Mouse (Mus musculus) intestine, embryonic 16.5 days (tissue): ENCODE results near the gene Ak5. TPM values are rescaled to one million over a fixed set of nuclear protein-coding genes. Genes with fewer than 3 reads are reported as not detected.

ENCODE experiments used
- ATAC-seq: fragments of 200-750 bp; cut with Nextera tagmentation; 2 replicates; pipeline ENCODE4 v1.8.0; 2017; ENCODE audit warnings: moderate TSS enrichment, moderate library complexity
- H3K27ac ChIP-seq: fragments of 300-500 bp; sonication (generic); 2 replicates; pipeline ENCODE4 v1.5.1; 2014; ENCODE audit warnings: mild to moderate bottlenecking, low read length
- H3K27me3 ChIP-seq: fragments of 300-500 bp; sonication (generic); replicated peaks from 2 replicates; pipeline ENCODE4 v1.6.1; 2014; ENCODE audit warnings: low read length, control low read depth, mixed read lengths; ENCODE audit not compliant: control insufficient read depth, insufficient read depth
- H3K36me3 ChIP-seq: fragments of 300-500 bp; sonication (generic); 2 replicates; pipeline ENCODE4 v1.6.1; 2014; ENCODE audit warnings: low read length, control low read depth; ENCODE audit not compliant: control insufficient read depth, insufficient read depth
- H3K4me1 ChIP-seq: fragments of 300-500 bp; sonication (generic); 2 replicates; pipeline ENCODE4 v1.6.1; 2014; ENCODE audit warnings: low read length, control low read depth, mixed read lengths; ENCODE audit not compliant: control insufficient read depth, insufficient read depth
- H3K4me2 ChIP-seq: fragments of 300-500 bp; sonication (generic); 2 replicates; pipeline ENCODE4 v1.6.1; 2014; ENCODE audit warnings: low read depth, low read length, control low read depth
- H3K4me3 ChIP-seq: fragments of 300-500 bp; sonication (generic); 2 replicates; pipeline ENCODE4 v1.5.1; 2014; ENCODE audit warnings: mild to moderate bottlenecking, low read length
- H3K9ac ChIP-seq: fragments of 300-500 bp; sonication (generic); 2 replicates; pipeline ENCODE4 v1.6.1; 2014; ENCODE audit warnings: low read depth, low read length
- H3K9me3 ChIP-seq: fragments of 300-500 bp; sonication (generic); 2 replicates; pipeline ENCODE4 v1.6.1; 2016; ENCODE audit warnings: low read length, control low read depth; ENCODE audit not compliant: control insufficient read depth
- WGBS: fragments of 180-500 bp; shearing (Covaris S2); extraction: QIAGEN DNeasy Blood & Tissue Kit; methylation state at CpG from one replicate; pipeline ENCODE4 v1.1.7; 2014; 5-methylcytosine and 5-hydroxymethylcytosine counted together
- polyA plus RNA-seq: library from polyadenylated mRNA; unstranded; fragments of >200 nt; fragmentation: Nextera tagmentation; extraction: Ambion mirVana; gene quantifications from 2 replicates; pipeline ENCODE4 v1.2.1, GENCODE M21; 2015

Ak5 gene
- polyA plus RNA-seq, 1 experiment from 2014 or later: 0.99 TPM

DNA sequence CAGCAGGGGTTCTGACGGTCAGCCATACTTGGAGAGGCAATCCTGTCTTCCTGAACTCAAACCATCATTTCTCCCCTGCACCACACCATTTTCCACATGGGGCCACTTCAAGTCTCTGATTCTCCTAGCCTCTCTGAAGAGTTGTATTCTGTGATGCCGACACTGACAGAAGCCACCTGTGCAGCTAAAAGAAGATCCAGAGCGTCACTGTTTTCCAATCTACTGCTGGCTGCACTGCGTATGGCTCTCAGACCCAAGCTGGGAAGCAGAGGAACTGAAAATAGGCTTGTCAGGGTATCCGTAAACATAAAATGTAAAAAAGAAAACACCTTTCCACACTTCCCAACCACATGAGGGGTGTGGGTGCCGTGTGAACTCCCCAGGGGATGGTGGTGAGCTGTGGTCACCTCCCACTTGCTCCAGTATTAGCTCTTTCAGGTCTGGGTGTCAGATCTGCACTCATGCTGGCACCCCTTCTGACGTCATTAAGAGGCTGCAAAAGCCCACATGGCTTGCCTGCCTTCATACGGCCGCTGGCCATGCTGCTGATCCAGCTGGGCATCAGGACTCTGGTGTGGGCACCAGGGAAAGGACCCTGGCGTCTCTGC is 88.1 kb downstream of the Ak5 start:
- Histone ChIP-seq H3K9me3 (no peaks in the 10 kb centered on the region), H3K36me3 (no peaks in the 10 kb centered on the region), H3K27me3 (no peaks in the 10 kb centered on the region), H3K4me3 (no peak overlapping the region), H3K4me2 (no peak overlapping the region), H3K27ac (no peak overlapping the region), H3K4me1 (no peaks in the 10 kb centered on the region), H3K9ac (no peak overlapping the region)
- ATAC-seq: no peak
- 64% methylated on average over 10 of the region's 10 CpGs for WGBS

DNA sequence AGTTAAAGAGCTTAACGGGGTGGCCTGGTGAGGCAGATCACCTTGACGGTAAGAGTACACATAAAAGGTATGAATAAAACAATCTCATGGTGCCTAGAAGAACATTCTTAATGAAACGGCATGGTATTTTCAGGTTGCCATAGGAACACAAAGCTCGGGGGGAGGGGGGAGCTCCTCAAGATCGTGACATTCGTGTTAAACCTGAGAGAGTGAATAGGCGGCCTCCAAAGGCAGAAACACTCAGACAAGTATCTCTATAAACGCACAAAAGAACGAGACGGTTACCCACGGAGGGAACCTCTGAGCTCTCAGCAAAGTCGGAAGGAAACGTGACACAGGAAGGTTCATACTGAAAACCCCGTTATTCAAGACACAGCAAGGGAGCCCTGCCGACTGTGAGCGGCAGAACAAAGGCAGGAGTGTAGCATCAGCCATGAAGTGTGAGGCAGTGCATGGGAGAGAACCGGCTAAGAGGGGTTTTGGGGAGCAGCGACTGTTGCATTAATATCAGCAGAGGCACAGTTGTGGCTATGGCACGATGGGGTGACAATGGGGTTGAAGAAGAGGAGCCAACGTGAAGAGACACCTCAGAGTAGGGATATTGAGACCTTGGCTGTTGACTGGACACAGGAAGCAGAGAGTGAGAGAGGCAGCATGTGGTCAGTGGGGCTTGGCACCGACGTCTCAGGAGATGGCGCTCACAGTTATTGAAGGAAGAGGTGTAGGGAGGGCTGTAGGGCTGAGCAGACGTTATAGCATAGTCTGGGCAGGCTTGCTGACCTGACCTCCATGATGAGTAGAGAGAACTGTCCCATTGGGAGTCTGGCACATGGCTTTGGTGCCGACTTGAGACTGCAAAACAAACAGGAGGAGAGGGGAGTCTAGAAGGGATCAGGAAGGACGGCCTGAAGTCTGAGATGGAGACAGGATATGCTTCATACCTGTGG is 89.6 kb downstream of the Ak5 start:
- no peaks in the 10 kb centered on the region for H3K36me3 ChIP-seq
- no peaks in the 10 kb centered on the region for H3K9me3 ChIP-seq
- no peak overlapping the region for H3K4me3 ChIP-seq
- no peaks in the 10 kb centered on the region for H3K27me3 ChIP-seq
- H3K4me2 ChIP-seq: no peak overlapping the region
- 74% methylated on average over 26 of the region's 26 CpGs for WGBS
- no peak overlapping the region for H3K9ac ChIP-seq
- no peaks in the 10 kb centered on the region for H3K4me1 ChIP-seq
- ATAC-seq: no peak
- no peak overlapping the region for H3K27ac ChIP-seq

DNA sequence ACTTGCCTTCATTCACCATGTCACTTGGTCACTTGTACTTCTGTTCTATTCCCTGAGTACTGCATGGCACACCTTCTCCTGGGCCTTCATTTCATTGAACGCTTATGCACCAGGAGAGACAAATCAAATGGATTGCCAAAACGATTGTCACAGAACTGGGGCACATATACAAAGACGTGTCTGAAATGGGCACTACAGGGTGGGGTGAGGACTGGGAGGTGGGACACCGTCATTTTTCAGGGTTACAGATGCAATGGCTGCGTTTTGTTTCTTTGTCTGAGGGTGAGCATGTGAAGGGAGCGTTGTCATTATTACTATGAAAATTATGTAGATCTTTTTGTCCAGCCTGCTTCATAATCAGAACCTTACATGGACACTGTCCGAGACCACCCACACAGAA is 90.4 kb downstream of the Ak5 start:
- no peak overlapping the region for H3K4me2 ChIP-seq
- H3K36me3 ChIP-seq: no peaks in the 10 kb centered on the region
- no peaks in the 10 kb centered on the region for H3K4me1 ChIP-seq
- WGBS: 87% methylated on average over 7 of the region's 7 CpGs
- ATAC-seq: no peak
- no peaks in the 10 kb centered on the region for H3K27me3 ChIP-seq
- H3K27ac ChIP-seq: no peak overlapping the region
- H3K4me3 ChIP-seq: no peak overlapping the region
- H3K9me3 ChIP-seq: no peaks in the 10 kb centered on the region
- H3K9ac ChIP-seq: no peak overlapping the region

DNA sequence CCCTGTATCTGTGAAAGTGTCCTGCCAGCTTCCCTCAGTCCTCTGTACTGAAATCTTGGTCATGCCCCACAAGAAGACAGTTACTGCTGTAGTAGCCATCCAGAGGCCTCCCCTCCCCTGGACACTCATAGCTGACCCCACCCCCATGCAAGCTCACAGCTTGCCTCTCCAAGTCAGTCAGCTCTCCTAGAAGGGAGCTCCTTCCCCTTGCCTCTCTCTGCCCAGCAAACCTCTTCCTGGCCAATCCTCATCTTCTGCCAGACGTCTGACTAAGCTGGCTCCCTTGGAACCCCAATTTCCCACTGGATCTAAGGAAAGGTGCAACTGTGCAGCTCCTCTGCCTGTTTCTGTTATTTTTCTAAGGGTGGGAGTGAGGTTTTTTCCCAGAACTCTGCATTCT is 90.9 kb downstream of the Ak5 start:
- no peaks in the 10 kb centered on the region for H3K4me1 ChIP-seq
- WGBS: 48% methylated on average over 1 of the region's 1 CpGs
- H3K4me3 ChIP-seq: no peak overlapping the region
- no peaks in the 10 kb centered on the region for H3K9me3 ChIP-seq
- H3K27ac ChIP-seq: no peak overlapping the region
- no peak overlapping the region for H3K9ac ChIP-seq
- no peak for ATAC-seq
- H3K36me3 ChIP-seq: no peaks in the 10 kb centered on the region
- no peak overlapping the region for H3K4me2 ChIP-seq
- no peaks in the 10 kb centered on the region for H3K27me3 ChIP-seq

DNA sequence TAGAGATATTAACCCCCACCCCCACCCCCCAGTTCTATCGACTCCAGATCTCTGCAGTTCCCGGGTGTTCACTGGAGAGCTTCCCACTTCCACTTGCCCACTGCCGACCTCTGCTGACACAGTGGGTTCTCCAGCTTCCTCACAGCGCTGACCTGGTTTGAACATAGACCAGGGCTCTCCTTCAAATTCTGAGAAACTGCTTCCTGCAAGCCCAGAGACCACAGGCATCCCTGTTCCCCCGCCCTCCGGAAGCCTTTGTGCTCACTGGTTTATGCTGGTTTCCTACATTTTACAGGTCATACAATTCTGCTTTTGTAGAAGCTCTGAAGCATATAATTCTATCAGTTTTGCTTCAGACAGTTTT is 98.9 kb downstream of the Ak5 start:
- H3K9me3 ChIP-seq: no peaks in the 10 kb centered on the region
- peaks cover 9% of the 10 kb centered on the region; the same call in 1 of the 2 replicates for H3K4me1 ChIP-seq
- peak overlapping the region; percentile 14 for H3K27ac ChIP-seq
- ATAC-seq: no peak
- H3K9ac ChIP-seq: no peak overlapping the region
- H3K27me3 ChIP-seq: no peaks in the 10 kb centered on the region
- 26% methylated on average over 6 of the region's 6 CpGs for WGBS
- H3K4me3 ChIP-seq: no peak overlapping the region
- no peak overlapping the region for H3K4me2 ChIP-seq
- no peaks in the 10 kb centered on the region for H3K36me3 ChIP-seq

DNA sequence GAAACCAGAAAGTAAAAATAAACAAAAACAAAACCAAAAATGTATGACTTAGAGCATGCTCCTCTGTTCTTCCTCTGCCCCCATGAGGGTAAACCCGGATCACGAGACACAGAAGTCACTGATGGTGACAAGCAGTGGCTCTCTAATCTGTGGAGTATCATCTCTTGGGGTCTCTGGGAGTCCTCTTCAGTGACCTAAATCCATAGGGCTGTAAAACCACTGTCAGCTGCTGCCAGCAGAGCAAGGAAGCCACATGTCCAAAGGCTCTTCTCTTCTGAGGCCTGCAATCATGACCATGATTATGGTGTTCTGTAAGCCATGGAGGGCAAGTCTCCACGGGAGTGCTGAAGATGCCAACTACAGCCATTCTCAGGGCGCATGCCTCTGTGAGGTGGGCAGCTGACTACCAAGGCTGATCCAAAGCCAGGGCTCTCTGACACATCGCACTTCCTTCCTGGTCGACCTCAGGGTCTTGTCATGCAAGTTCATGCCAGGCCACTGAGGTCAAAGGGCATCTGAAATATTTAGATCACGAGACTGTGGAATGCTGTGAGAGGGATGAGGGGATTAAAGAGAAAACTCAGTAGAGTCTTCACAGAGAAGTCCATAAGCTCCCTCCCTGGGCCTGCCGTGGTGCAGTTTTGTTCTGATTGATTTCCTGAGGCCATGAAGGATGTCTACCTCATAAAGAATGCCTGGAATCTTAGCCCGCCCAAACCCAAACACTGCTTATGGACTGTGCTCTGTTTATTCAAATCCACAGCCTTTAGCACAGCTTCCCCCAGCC is 99.5 kb downstream of the Ak5 start:
- Histone ChIP-seq H3K4me1 (peaks cover 9% of the 10 kb centered on the region; the same call in 1 of the 2 replicates), H3K4me2 (no peak overlapping the region), H3K4me3 (no peak overlapping the region), H3K36me3 (no peaks in the 10 kb centered on the region), H3K27ac (peak overlapping the region; percentile 23; the same call in 1 of the 2 replicates), H3K9ac (no peak overlapping the region), H3K9me3 (no peaks in the 10 kb centered on the region), H3K27me3 (no peaks in the 10 kb centered on the region)
- ATAC-seq: peak; percentile 77
- 45% methylated on average over 9 of the region's 9 CpGs for WGBS

DNA sequence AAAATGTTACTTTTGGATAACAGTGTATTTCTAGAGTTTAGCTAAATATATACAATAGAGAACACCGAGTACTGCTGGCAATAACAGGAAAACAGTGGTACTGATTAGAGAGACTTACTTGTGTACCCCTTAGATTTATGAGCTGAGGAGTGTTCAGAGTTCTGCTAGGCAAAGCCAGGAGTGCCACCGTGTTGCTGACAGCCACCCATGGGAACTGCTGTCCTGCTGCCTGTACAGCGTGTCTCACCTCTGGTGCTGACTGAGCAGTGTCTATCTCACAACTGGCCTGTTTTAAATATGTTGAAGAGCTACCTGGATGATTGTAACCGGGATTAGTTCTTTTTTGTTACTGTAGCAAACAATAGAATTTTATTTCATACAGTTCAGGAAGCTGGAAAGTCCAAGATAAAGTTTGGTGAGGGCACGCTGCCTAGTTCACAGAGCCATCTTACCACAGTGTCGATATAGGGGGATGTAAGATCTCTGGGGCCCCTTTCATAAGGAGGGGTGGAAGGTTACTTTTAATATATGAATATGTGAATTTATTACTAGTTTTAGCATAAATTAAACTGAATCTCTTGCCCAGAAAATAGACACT is 103.5 kb downstream of the Ak5 start:
- peaks cover 9% of the 10 kb centered on the region; the same call in 1 of the 2 replicates for H3K4me1 ChIP-seq
- no peak for ATAC-seq
- H3K27me3 ChIP-seq: no peaks in the 10 kb centered on the region
- H3K27ac ChIP-seq: no peak overlapping the region
- WGBS: 68% methylated on average over 6 of the region's 6 CpGs
- no peaks in the 10 kb centered on the region for H3K9me3 ChIP-seq
- H3K9ac ChIP-seq: no peak overlapping the region
- H3K36me3 ChIP-seq: no peaks in the 10 kb centered on the region
- H3K4me2 ChIP-seq: no peak overlapping the region
- no peak overlapping the region for H3K4me3 ChIP-seq

DNA sequence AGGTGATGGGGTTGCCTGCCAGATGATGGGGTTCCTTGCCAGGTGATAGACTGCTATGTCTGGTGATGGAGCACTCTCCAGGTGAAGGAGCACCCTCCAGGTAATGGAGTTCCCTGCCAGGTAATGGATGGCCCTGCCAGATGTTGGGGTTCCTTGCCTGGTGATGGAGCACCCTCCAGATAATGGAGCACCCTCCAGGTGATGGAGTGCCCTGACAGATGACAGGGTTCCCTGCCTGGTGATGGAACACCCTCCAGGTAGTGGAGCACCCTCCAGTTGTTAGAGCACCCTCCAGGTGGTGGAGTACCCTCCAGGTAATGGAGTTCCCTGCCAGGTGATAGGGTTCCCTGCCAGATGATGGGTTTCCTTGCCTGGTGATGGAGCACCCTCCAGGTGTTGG is 104.3 kb downstream of the Ak5 start:
- no peak for ATAC-seq
- Histone ChIP-seq H3K27ac (no peak overlapping the region), H3K36me3 (no peaks in the 10 kb centered on the region), H3K9ac (no peak overlapping the region), H3K4me2 (no peak overlapping the region), H3K4me1 (peaks cover 5% of the 10 kb centered on the region; the same call in 1 of the 2 replicates), H3K4me3 (no peak overlapping the region), H3K9me3 (no peaks in the 10 kb centered on the region), H3K27me3 (no peaks in the 10 kb centered on the region)

DNA sequence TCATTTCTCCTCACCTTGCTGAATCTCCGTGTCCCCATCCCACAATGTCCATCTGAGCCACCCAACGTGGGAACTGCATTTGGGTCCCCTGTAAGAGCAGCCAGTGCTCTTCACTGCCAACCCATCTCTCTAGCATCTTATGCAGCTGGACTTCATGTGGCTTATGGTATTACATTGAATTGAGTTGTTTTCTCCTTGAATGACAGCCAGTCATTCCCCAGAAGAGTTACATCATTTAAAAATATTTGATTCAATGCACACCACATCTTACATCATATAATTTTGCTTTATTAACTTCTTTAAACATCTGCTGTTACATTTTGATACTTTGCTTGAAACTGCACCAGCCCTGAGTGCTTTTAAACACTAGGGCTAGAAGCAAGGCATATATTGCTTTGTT is 106.5 kb downstream of the Ak5 start:
- Histone ChIP-seq H3K9me3 (no peaks in the 10 kb centered on the region), H3K36me3 (no peaks in the 10 kb centered on the region), H3K27me3 (no peaks in the 10 kb centered on the region), H3K4me1 (no peaks in the 10 kb centered on the region), H3K4me2 (no peak overlapping the region), H3K4me3 (no peak overlapping the region), H3K9ac (no peak overlapping the region), H3K27ac (no peak overlapping the region)
- ATAC-seq: no peak
- 83% methylated on average over 2 of the region's 2 CpGs for WGBS
